Mouse (Mus musculus) CH12.LX (cell line): Measurements from ENCODE around the gene Mmab.

ENCODE experiments used
- CTCF ChIP-seq, 2 experiments: IDR thresholded peaks in 1 of 2; conservative IDR thresholded peaks in 1 of 2; 2 replicates each; pipeline ENCODE4 v1.5.1; 2011 to 2012; ENCODE audit warnings: low read depth in 2 of 2, low read length in 2 of 2, improper control_type of control experiment in 1 of 2, inconsistent platforms in 1 of 2, mild to moderate bottlenecking in 1 of 2, moderate library complexity in 1 of 2
- EP300 ChIP-seq: IDR thresholded peaks from 2 replicates; pipeline ENCODE4 v1.6.1; 2011; ENCODE audit warnings: low read length, improper control_type of control experiment

GRCm38 (mm10) chr5:114406592-114406991 lies 37.3 kb downstream of the Mmab start:
- TF ChIP-seq CTCF (conservative IDR thresholded peaks at IDR 0.05 in 1 of 2, IDR thresholded peaks at IDR 0.05 in 1 of 2; ENCODE audit: low read depth in 2 of 2, low read length in 2 of 2) (no peak), EP300 (no peak)
